Mouse (Mus musculus) hindbrain, embryonic 10.5 days (tissue): ENCODE results near the gene Otc. TPM values are rescaled to one million over a fixed set of nuclear protein-coding genes. Genes with fewer than 3 reads are reported as not detected.

Experiments
- DNase-seq: peaks from one replicate; pipeline ENCODE4 v3.0.0-alpha.2; 2017; ENCODE audit warnings: low spot score
- H3K27ac ChIP-seq: fragments of 300-500 bp; sonication (generic); 2 replicates; pipeline ENCODE4 v1.5.1; 2016; ENCODE audit warnings: mild to moderate bottlenecking, moderate library complexity
- H3K27me3 ChIP-seq: fragments of 300-500 bp; sonication (generic); 2 replicates; pipeline ENCODE4 v1.6.1; 2016; ENCODE audit warnings: mild to moderate bottlenecking; ENCODE audit not compliant: poor library complexity, insufficient read depth, severe bottlenecking
- H3K36me3 ChIP-seq: fragments of 300-500 bp; sonication (generic); 2 replicates; pipeline ENCODE4 v1.6.1; 2016; ENCODE audit warnings: mild to moderate bottlenecking, moderate library complexity
- H3K4me1 ChIP-seq: fragments of 300-500 bp; sonication (generic); replicated peaks from 2 replicates; pipeline ENCODE4 v1.6.1; 2016; ENCODE audit warnings: mild to moderate bottlenecking
- H3K4me3 ChIP-seq: fragments of 300-500 bp; sonication (generic); 2 replicates; pipeline ENCODE4 v1.5.1; 2016; ENCODE audit warnings: mild to moderate bottlenecking, moderate library complexity
- H3K9me3 ChIP-seq: fragments of 300-500 bp; sonication (generic); 2 replicates; pipeline ENCODE4 v1.6.1; 2016; ENCODE audit warnings: mild to moderate bottlenecking, moderate library complexity
- WGBS: fragments of 180-500 bp; shearing (Covaris S2); methylation state at CpG from one replicate; pipeline ENCODE4 v1.1.7; 2016; 5-methylcytosine and 5-hydroxymethylcytosine counted together
- polyA plus RNA-seq: library from polyadenylated mRNA; unstranded; fragments of >200 nt; fragmentation: Nextera tagmentation; extraction: Ambion mirVana; gene quantifications from 2 replicates; pipeline ENCODE4 v1.2.1, GENCODE M21; 2016

Otc gene
- not detected in 2 replicates for polyA plus RNA-seq

- Histone ChIP-seq H3K4me1 (no peaks in the 10 kb centered on the region; the same call in 1 of the 2 replicates), H3K36me3 (no peaks in the 10 kb centered on the region), H3K4me3 (no peak within 1 kb of the TSS), H3K9me3 (no peaks in the 10 kb centered on the region), H3K27ac (no peak within 1 kb of the TSS), H3K27me3 (no peaks in the 10 kb centered on the region)
- DNase-seq, result no peak
- WGBS, result 50% methylated on average over 2 of the region's 2 CpGs
These were observed at the start of gene Otc for GRCm38 (mm10) chrX:10251852-10252504. Otc (plus strand) TSS chrX:10252305.

DNA sequence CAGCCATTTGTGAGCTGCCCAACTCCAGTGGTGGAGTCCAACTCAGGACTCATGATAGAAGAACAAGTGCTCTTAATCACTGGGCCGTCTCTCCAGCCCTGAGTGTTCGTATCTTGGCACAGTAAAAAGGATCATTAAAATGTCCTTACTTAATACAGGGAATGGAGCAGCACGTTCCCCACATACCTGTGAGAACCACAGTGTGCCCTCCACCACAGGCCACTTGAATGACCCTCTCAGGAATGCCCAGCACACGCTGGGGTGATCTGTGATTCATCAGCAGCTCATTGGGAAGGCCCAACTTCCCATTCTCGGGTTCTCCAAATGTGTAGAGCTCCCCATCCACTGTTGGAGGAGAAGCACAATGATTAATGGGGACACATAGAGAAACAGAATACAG is 46.2 kb upstream of the Otc start:
- Histone ChIP-seq H3K4me3 (no peak overlapping the region), H3K27me3 (no peaks in the 10 kb centered on the region), H3K36me3 (peaks cover 23% of the 10 kb centered on the region), H3K27ac (no peak overlapping the region), H3K4me1 (no peaks in the 10 kb centered on the region), H3K9me3 (no peaks in the 10 kb centered on the region)
- no peak for DNase-seq
- WGBS, result 88% methylated on average over 5 of the region's 5 CpGs

- no peak for DNase-seq
- 22% methylated on average over 16 of the region's 16 CpGs for WGBS
- Histone ChIP-seq H3K27me3 (no peaks in the 10 kb centered on the region), H3K27ac (peak overlapping the region; percentile 86), H3K36me3 (no peaks in the 10 kb centered on the region), H3K4me1 (peaks cover 4% of the 10 kb centered on the region), H3K4me3 (peak overlapping the region; percentile 56), H3K9me3 (0 out of 2 replicates have a peak, but pooled peaks cover 2% of the 10 kb centered on the region)
These were observed 36.1 kb upstream of the Otc start for GRCm38 (mm10) chrX:10215972-10216371.

GRCm38 (mm10) chrX:10216410-10216949 is 35.6 kb upstream of the Otc start, which contains the start of gene Rpgr:
Rpgr (minus strand) TSS chrX:10216920.
- WGBS, result 20% methylated on average over 47 of the region's 47 CpGs
- H3K9me3 ChIP-seq, result 0 out of 2 replicates have a peak, but pooled peaks cover 2% of the 10 kb centered on the region
- H3K36me3 ChIP-seq, result no peaks in the 10 kb centered on the region
- peak within 1 kb of the TSS; percentile 86 for H3K27ac ChIP-seq
- peak; percentile 91 for DNase-seq
- H3K4me3 ChIP-seq, result peak within 1 kb of the TSS; percentile 56
- H3K4me1 ChIP-seq, result peaks cover 4% of the 10 kb centered on the region
- no peaks in the 10 kb centered on the region for H3K27me3 ChIP-seq

DNA sequence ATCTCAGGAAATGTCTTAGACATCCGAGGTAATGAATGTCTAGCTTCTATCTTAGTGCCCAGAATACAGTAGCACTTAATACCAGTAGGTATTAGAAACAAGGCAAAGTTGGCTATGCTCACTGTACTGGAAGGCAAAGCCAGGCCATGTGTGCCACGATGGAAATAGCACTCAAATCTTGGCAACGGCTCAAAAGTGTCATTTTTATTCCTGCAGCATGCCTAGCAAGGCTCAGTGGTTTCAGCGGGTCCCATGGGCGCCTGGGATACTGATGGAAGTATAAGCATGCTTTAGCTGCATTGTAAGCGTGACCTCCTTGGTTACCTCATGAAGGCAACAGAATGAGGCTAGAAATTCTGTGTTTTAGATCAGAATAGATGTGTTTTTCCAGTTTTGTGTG is 32.8 kb upstream of the Otc start:
- Histone ChIP-seq H3K4me3 (no peak overlapping the region), H3K27me3 (no peaks in the 10 kb centered on the region), H3K4me1 (peaks cover 4% of the 10 kb centered on the region), H3K36me3 (no peaks in the 10 kb centered on the region), H3K27ac (no peak overlapping the region), H3K9me3 (0 out of 2 replicates have a peak, but pooled peaks cover 2% of the 10 kb centered on the region)
- no peak for DNase-seq
- WGBS, result 71% methylated on average over 6 of the region's 6 CpGs

GRCm38 (mm10) chrX:10233051-10233450 is 19.1 kb upstream of the Otc start:
- no peaks in the 10 kb centered on the region for H3K36me3 ChIP-seq
- no peaks in the 10 kb centered on the region for H3K9me3 ChIP-seq
- H3K4me3 ChIP-seq, result no peak overlapping the region
- DNase-seq, result no peak
- no peaks in the 10 kb centered on the region for H3K4me1 ChIP-seq
- 79% methylated on average over 2 of the region's 2 CpGs for WGBS
- H3K27ac ChIP-seq, result no peak overlapping the region
- no peaks in the 10 kb centered on the region for H3K27me3 ChIP-seq

DNA sequence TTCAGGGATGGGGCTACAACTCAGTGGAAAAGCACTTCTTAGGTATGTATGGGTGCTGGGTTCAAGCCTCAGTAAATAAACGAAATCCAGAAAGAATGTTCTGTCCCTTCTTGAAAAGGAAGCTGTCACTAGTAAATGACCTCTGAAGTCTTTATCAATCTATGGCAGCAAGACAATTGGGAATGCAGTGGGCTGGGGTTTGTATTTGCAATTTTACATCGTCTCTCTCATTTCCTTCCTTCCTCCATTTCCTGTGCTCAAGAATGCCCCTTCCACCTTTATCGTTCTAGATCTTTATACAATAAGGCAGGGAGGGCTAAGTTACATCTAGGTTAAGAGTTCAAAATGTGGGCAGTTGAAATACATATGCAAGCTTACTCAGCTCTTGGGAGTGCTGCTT is 17.5 kb upstream of the Otc start:
- Histone ChIP-seq H3K9me3 (no peaks in the 10 kb centered on the region), H3K27ac (no peak overlapping the region), H3K36me3 (no peaks in the 10 kb centered on the region), H3K27me3 (no peaks in the 10 kb centered on the region), H3K4me1 (no peaks in the 10 kb centered on the region), H3K4me3 (no peak overlapping the region)
- 78% methylated on average over 3 of the region's 3 CpGs for WGBS
- no peak for DNase-seq

DNA sequence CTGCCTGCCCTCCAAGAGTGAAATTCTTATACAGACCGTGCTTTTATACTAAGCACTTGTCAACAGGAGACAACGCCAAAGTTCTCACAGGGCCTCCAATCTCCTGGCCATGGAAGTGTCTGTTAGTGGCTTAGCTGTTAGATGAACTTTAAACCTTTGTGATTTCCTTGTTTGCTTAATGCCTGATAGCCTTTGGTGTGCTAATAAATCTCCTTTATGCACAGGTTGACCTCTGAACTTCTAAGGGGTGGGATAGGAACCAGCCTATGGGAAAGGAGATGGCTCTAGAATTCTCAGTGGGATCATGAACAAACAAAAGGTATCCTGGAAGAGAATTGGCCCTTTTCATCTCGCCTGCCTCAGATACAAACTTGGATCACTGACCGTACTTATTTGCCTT is 12.6 kb upstream of the Otc start:
- Histone ChIP-seq H3K36me3 (no peaks in the 10 kb centered on the region), H3K27me3 (no peaks in the 10 kb centered on the region), H3K4me1 (no peaks in the 10 kb centered on the region), H3K27ac (no peak overlapping the region), H3K4me3 (no peak overlapping the region), H3K9me3 (no peaks in the 10 kb centered on the region)
- 61% methylated on average over 4 of the region's 4 CpGs for WGBS
- no peak for DNase-seq

- Histone ChIP-seq H3K27ac (no peak overlapping the region), H3K4me3 (no peak overlapping the region), H3K27me3 (no peaks in the 10 kb centered on the region), H3K9me3 (no peaks in the 10 kb centered on the region), H3K4me1 (no peaks in the 10 kb centered on the region), H3K36me3 (no peaks in the 10 kb centered on the region)
- 82% methylated on average over 3 of the region's 3 CpGs for WGBS
- DNase-seq, result no peak
These were observed 8.2 kb upstream of the Otc start for GRCm38 (mm10) chrX:10243916-10244315.

DNA sequence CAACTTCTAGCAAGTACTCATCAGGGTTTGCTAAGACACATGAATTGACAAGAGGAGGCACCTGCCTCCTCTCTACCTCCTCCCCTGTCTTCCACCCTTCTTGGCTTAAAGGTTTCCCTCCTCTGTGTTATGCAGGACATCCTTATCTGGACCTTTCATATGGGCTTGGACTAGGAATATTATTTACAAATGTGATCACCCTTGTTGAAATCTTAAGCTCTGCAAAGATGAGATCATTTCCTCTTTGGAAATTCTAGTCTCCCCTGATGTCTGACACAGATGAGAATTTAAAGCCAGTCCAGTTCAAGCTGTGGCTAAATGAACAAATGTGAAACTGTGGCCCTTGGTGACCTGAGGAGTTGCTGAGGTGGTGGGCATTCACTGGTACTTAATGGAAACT is 748 bp upstream of the Otc start:
- H3K36me3 ChIP-seq, result no peaks in the 10 kb centered on the region
- H3K27me3 ChIP-seq, result no peaks in the 10 kb centered on the region
- no peak overlapping the region for H3K27ac ChIP-seq
- DNase-seq, result no peak
- no peak overlapping the region for H3K4me3 ChIP-seq
- no peaks in the 10 kb centered on the region; the same call in 1 of the 2 replicates for H3K4me1 ChIP-seq
- H3K9me3 ChIP-seq, result no peaks in the 10 kb centered on the region

- Histone ChIP-seq H3K4me1 (no peaks in the 10 kb centered on the region), H3K36me3 (no peaks in the 10 kb centered on the region), H3K4me3 (no peak overlapping the region), H3K27me3 (no peaks in the 10 kb centered on the region), H3K9me3 (no peaks in the 10 kb centered on the region), H3K27ac (no peak overlapping the region)
- WGBS, result 83% methylated on average over 1 of the region's 1 CpGs
- DNase-seq, result no peak
These were observed 5.7 kb downstream of the Otc start for GRCm38 (mm10) chrX:10257774-10258173.

GRCm38 (mm10) chrX:10258260-10258659 is 6.2 kb downstream of the Otc start:
- Histone ChIP-seq H3K27ac (no peak overlapping the region), H3K4me1 (no peaks in the 10 kb centered on the region), H3K27me3 (no peaks in the 10 kb centered on the region), H3K4me3 (no peak overlapping the region), H3K36me3 (no peaks in the 10 kb centered on the region), H3K9me3 (no peaks in the 10 kb centered on the region)
- whole genome bisulfite sequencing, result 84% methylated on average over 5 of the region's 5 CpGs
- no peak for DNase-seq

DNA sequence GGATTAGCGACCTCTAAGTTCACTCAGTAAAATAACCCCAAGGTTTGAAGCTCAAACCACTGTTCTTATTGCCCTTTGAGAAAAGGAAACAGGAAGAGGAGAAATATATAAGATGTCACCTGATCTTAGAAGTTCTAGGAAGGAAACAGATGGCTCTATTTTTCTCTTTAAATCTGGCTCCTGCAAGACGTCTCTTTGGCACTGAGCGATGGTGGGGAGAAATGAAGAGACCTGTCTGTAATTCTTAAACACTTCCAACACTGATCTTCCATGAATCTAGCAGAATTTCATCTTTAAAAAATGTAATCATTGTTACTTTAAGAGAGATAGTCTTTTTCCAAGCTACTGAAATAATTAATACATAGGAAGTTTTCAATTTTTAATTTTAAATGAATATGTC is 16.2 kb downstream of the Otc start:
- no peak overlapping the region for H3K4me3 ChIP-seq
- H3K9me3 ChIP-seq, result no peaks in the 10 kb centered on the region
- H3K4me1 ChIP-seq, result no peaks in the 10 kb centered on the region
- DNase-seq, result no peak
- no peaks in the 10 kb centered on the region for H3K27me3 ChIP-seq
- H3K36me3 ChIP-seq, result no peaks in the 10 kb centered on the region
- WGBS, result 77% methylated on average over 3 of the region's 3 CpGs
- H3K27ac ChIP-seq, result no peak overlapping the region
